ENCODE assay signal across 11 mouse cellular contexts in the genomic region with DNA sequence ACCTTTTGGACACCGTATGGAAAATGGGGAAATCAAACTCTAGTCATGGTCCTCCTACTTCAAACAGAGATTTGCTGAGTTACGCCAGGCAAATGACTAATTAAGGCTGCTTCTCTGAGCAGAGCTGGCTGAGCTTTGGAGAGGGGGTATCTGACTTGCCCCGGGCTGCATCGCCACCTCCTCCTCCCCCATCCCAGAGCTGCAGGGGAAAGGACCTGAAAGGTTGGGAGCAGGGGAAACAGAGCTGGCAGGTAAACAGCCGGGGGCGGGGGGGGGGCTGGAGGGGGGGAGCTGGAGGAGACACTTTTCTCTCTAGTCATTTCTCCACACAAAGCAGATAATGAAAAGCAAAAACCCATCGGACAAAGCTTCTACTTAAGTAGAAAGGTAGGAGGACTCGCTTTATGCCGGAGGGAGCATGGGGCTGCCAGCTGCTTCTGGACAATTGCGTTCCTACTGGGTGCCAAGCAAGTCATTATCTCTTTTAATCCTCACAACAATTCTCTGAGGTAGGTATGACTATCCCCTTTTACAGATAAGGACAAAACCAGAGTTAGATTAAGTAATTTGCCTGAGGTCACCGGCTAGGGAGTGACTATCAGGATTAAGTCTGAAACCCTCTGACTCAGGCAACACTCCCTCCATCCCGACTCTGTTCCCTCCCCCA. TPM values are rescaled to one million over a fixed set of nuclear protein-coding genes. Genes with fewer than 3 reads are reported as not detected.
A peak's percentile ranks its signal among the peaks of the same experiment; 100 is the strongest.
DNase-seq lines count a peak whose midpoint lies in the region; ATAC-seq and TF ChIP-seq lines count a peak whose summit lies in the region.
"Had no signal": no experiment of that assay in that cellular context is flagged by ENCODE, and none has a peak within 500 bp of the region (broad histone marks: within the 10 kb centered on the region; RNA-seq: fewer than 3 reads in every experiment).

No protein-coding gene starts in this region.

- 0 out of 2 replicates have a peak, but pooled peaks have one; percentile 7 for ATAC-seq in midbrain, embryonic 11.5 days (ENCODE audit: low FRiP score)

- H3K27me3 ChIP-seq in E14TG2a.4 (ENCODE audit: insufficient read depth, low read length): peaks cover 15% of the 10 kb centered on the region
- peaks cover 48% of the 10 kb centered on the region for H3K27me3 ChIP-seq in hindbrain, embryonic 10.5 days (ENCODE audit: insufficient read depth, poor library complexity, severe bottlenecking)
- peaks cover 18% of the 10 kb centered on the region for H3K27me3 ChIP-seq in midbrain, embryonic 11.5 days (ENCODE audit: control insufficient read depth, insufficient read depth, low read length)

- peaks cover 10% of the 10 kb centered on the region; the same call in 1 of the 2 replicates for H3K4me1 ChIP-seq in E14TG2a.4 (replicated peaks; ENCODE audit: low read depth, low read length)
- H3K4me1 ChIP-seq in hindbrain, embryonic 10.5 days (replicated peaks): peaks cover 14% of the 10 kb centered on the region
- no peaks in the 10 kb centered on the region for H3K4me1 ChIP-seq in midbrain, embryonic 11.5 days (ENCODE audit: control insufficient read depth, insufficient read depth, low read length)
- H3K4me1 ChIP-seq: liver, embryonic 13.5 days had no signal

- no peak overlapping the region for H3K27ac ChIP-seq in gastrocnemius, adult 2 months
- H3K27ac ChIP-seq in hindbrain, embryonic 10.5 days: no peak overlapping the region
- no peak overlapping the region for H3K27ac ChIP-seq in midbrain, embryonic 11.5 days (ENCODE audit: low read depth, low read length)
- H3K27ac ChIP-seq: liver, embryonic 13.5 days had no signal

- no peaks in the 10 kb centered on the region for H3K9me3 ChIP-seq in E14TG2a.4 (ENCODE audit: low read length)
- H3K9me3 ChIP-seq in hindbrain, embryonic 10.5 days: no peaks in the 10 kb centered on the region
- H3K9me3 ChIP-seq in midbrain, embryonic 11.5 days (ENCODE audit: control insufficient read depth, low read length): no peaks in the 10 kb centered on the region
- H3K9me3 ChIP-seq: liver, embryonic 13.5 days had no signal

- intact Hi-C loops in gastrocnemius, adult 2 months (cut with DNase I): no loop called here

- H3K4me3 ChIP-seq in gastrocnemius, adult 2 months: 0 out of 2 replicates have a peak overlapping the region, but pooled peaks have one; percentile 13
- H3K4me3 ChIP-seq in E14TG2a.4 (replicated peaks; ENCODE audit: low read length): peak overlapping the region; percentile 32; the same call in 1 of the 2 replicates
- H3K4me3 ChIP-seq in hindbrain, embryonic 10.5 days: peak overlapping the region; percentile 41
- peak overlapping the region; percentile 16 for H3K4me3 ChIP-seq in midbrain, embryonic 11.5 days (ENCODE audit: low read depth, low read length)
- H3K4me3 ChIP-seq: liver, embryonic 13.5 days had no signal

- no peak overlapping the region for H3K9ac ChIP-seq in midbrain, embryonic 11.5 days (ENCODE audit: low read length)
- H3K9ac ChIP-seq: liver, embryonic 13.5 days had no signal

- no peaks in the 10 kb centered on the region for H3K36me3 ChIP-seq in E14TG2a.4 (ENCODE audit: insufficient read depth, low read length)
- H3K36me3 ChIP-seq in hindbrain, embryonic 10.5 days: no peaks in the 10 kb centered on the region
- H3K36me3 ChIP-seq in midbrain, embryonic 11.5 days (ENCODE audit: control insufficient read depth, insufficient read depth, low read length): no peaks in the 10 kb centered on the region
- H3K36me3 ChIP-seq: liver, embryonic 13.5 days had no signal

- 2% methylated on average over 12 of the region's 12 CpGs for WGBS in hindbrain, embryonic 10.5 days
- 1% methylated on average over 12 of the region's 12 CpGs for WGBS in midbrain, embryonic 11.5 days

- no peak for DNase-seq in gastrocnemius, adult 2 months
- no peak for DNase-seq in gastrocnemius, postnatal 25 days
- no peak for DNase-seq in hindbrain, embryonic 10.5 days (ENCODE audit: low spot score)
- DNase-seq in midbrain, embryonic 11.5 days (ENCODE audit: low spot score, missing footprints): peak; percentile 86
- no peak for DNase-seq in cerebellum, adult 18-20 months
- DNase-seq in right cerebral cortex, adult 2 months (ENCODE audit: low spot score in 2 of 2): no peak
- no peak for DNase-seq in ovary, postnatal 36 days (ENCODE audit: low spot score)
- DNase-seq: liver, embryonic 13.5 days; thymus, postnatal 36 days had no signal

- no peak for TF ChIP-seq CTCF in gastrocnemius, adult 2 months (IDR thresholded peaks at IDR 0.05)
- no peak for TF ChIP-seq CTCF in E14TG2a.4 (conservative IDR thresholded peaks at IDR 0.05; ENCODE audit: low read length)

- H3K4me2 ChIP-seq in midbrain, embryonic 11.5 days: peak overlapping the region; percentile 40
- H3K4me2 ChIP-seq: liver, embryonic 13.5 days had no signal

RNA-seq across cellular contexts. Expression of a gene that starts 35.9 kb away (rescaled TPM):
- not detected for total RNA-seq in gastrocnemius, adult 2 months (2021)
- not detected for total RNA-seq in gastrocnemius, postnatal 25 days (2021)
- polyA plus RNA-seq in hindbrain, embryonic 10.5 days (2016; fragmentation: Nextera tagmentation; extraction: Ambion mirVana): 0.51 and 2.2 TPM in 2 replicates
- polyA plus RNA-seq in midbrain, embryonic 11.5 days (2014; fragmentation: Nextera tagmentation; extraction: Ambion mirVana): 0.37 TPM in 1 of 2 replicates, not detected in the other
- total RNA-seq: gastrocnemius, adult 18-20 months had no signal

RNA-seq across cellular contexts. Expression of a gene that starts 39.2 kb away (rescaled TPM):
- total RNA-seq in gastrocnemius, adult 2 months (2021): under 1 TPM; 0.20 to 0.26 TPM
- total RNA-seq in gastrocnemius, postnatal 25 days (2021): under 1 TPM; 0.29 to 0.36 TPM
- 0.29 and 0.31 TPM in 2 replicates for polyA plus RNA-seq in hindbrain, embryonic 10.5 days (2016; fragmentation: Nextera tagmentation; extraction: Ambion mirVana)
- polyA plus RNA-seq in midbrain, embryonic 11.5 days (2014; fragmentation: Nextera tagmentation; extraction: Ambion mirVana): 0.15 TPM in 1 of 2 replicates, not detected in the other
